22 mouse cellular contexts compared by ENCODE assay signal in the genomic region with DNA sequence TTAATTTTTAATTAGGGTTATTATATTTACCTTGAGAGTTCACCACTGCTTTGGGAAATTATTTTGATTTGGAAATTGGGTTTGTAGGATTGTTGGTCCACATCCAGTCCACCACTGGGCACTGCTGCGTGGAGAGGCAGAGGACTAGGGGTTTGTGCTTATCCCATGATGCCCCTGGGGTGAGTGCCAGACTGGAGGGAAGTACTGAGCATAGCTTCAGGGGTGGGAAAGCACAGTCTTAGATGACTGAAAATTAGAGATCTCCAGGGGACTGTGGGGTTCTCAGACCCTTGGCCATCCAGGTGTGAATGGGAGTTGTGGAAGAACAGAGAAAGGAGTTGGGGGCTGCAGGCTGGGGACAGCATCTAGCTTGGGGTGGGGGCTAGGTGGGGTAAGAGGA.
DNase-seq lines count a peak whose midpoint lies in the region; ATAC-seq lines count a peak whose summit lies in the region.
"Had no signal": no experiment of that assay in that cellular context is flagged by ENCODE, and none has a peak within 500 bp of the region (broad histone marks: within the 10 kb centered on the region; RNA-seq: fewer than 3 reads in every experiment).

No protein-coding gene starts in this region.

- H3K27ac ChIP-seq in embryonic facial prominence, embryonic 13.5 days = no peak overlapping the region
- no peak overlapping the region for H3K27ac ChIP-seq in embryonic facial prominence, embryonic 10.5 days (replicated peaks)
- H3K27ac ChIP-seq in hindbrain, embryonic 11.5 days (ENCODE audit: low read depth, low read length) = no peak overlapping the region
- H3K27ac ChIP-seq in hindbrain, embryonic 10.5 days = no peak overlapping the region
- H3K27ac ChIP-seq in midbrain, embryonic 14.5 days (replicated peaks; ENCODE audit: low read depth, low read length) = no peak overlapping the region
- no peak overlapping the region for H3K27ac ChIP-seq in midbrain, embryonic 13.5 days

- H3K4me3 ChIP-seq in embryonic facial prominence, embryonic 13.5 days = no peak overlapping the region
- no peak overlapping the region for H3K4me3 ChIP-seq in embryonic facial prominence, embryonic 10.5 days
- H3K4me3 ChIP-seq in hindbrain, embryonic 11.5 days (ENCODE audit: low read depth, low read length) = no peak overlapping the region
- H3K4me3 ChIP-seq in hindbrain, embryonic 10.5 days = no peak overlapping the region
- no peak overlapping the region for H3K4me3 ChIP-seq in midbrain, embryonic 14.5 days (replicated peaks; ENCODE audit: low read depth, low read length)
- no peak overlapping the region for H3K4me3 ChIP-seq in midbrain, embryonic 13.5 days (replicated peaks)

- H3K36me3 ChIP-seq in embryonic facial prominence, embryonic 13.5 days = no peaks in the 10 kb centered on the region
- no peaks in the 10 kb centered on the region for H3K36me3 ChIP-seq in embryonic facial prominence, embryonic 10.5 days (replicated peaks)
- H3K36me3 ChIP-seq in hindbrain, embryonic 11.5 days (ENCODE audit: control insufficient read depth, insufficient read depth, low read length) = no peaks in the 10 kb centered on the region
- H3K36me3 ChIP-seq in hindbrain, embryonic 10.5 days = no peaks in the 10 kb centered on the region
- no peaks in the 10 kb centered on the region for H3K36me3 ChIP-seq in midbrain, embryonic 14.5 days (ENCODE audit: control insufficient read depth, insufficient read depth, low read length)
- no peaks in the 10 kb centered on the region for H3K36me3 ChIP-seq in midbrain, embryonic 13.5 days
- H3K36me3 ChIP-seq: G1E had no signal

- 92% methylated on average over 1 of the region's 1 CpGs for WGBS in embryonic facial prominence, embryonic 13.5 days
- 84% methylated on average over 1 of the region's 1 CpGs for WGBS in embryonic facial prominence, embryonic 10.5 days
- WGBS in hindbrain, embryonic 11.5 days = 81% methylated on average over 1 of the region's 1 CpGs
- 83% methylated on average over 1 of the region's 1 CpGs for WGBS in hindbrain, embryonic 10.5 days
- 84% methylated on average over 1 of the region's 1 CpGs for WGBS in midbrain, embryonic 14.5 days
- 90% methylated on average over 1 of the region's 1 CpGs for WGBS in midbrain, embryonic 13.5 days

- 0 out of 2 replicates have a peak, but pooled peaks have one; percentile 26 for ATAC-seq in embryonic facial prominence, embryonic 13.5 days (ENCODE audit: insufficient number of reproducible peaks, insufficient read depth, low FRiP score, low TSS enrichment, low read depth)
- peak; percentile 22; the same call in 1 of the 2 replicates for ATAC-seq in hindbrain, embryonic 11.5 days (ENCODE audit: low FRiP score)
- peak; percentile 58 for ATAC-seq in midbrain, embryonic 14.5 days (ENCODE audit: low FRiP score, low TSS enrichment)
- ATAC-seq in midbrain, embryonic 13.5 days = no peak
- ATAC-seq: activated CD4-positive, CD25-positive, alpha-beta regulatory T cell, adult 4 months; CD4-positive, CD25-positive, alpha-beta regulatory T cell, adult 4 months; forebrain, embryonic 14.5 days; forebrain, postnatal 0 days; Patski had no signal

- no peaks in the 10 kb centered on the region for H3K9me3 ChIP-seq in embryonic facial prominence, embryonic 13.5 days
- no peaks in the 10 kb centered on the region for H3K9me3 ChIP-seq in embryonic facial prominence, embryonic 10.5 days
- H3K9me3 ChIP-seq in hindbrain, embryonic 11.5 days (ENCODE audit: control insufficient read depth, low read length) = no peaks in the 10 kb centered on the region
- no peaks in the 10 kb centered on the region for H3K9me3 ChIP-seq in hindbrain, embryonic 10.5 days
- H3K9me3 ChIP-seq in midbrain, embryonic 14.5 days (ENCODE audit: control insufficient read depth, low read length) = no peaks in the 10 kb centered on the region
- no peaks in the 10 kb centered on the region for H3K9me3 ChIP-seq in midbrain, embryonic 13.5 days
- H3K9me3 ChIP-seq: G1E had no signal

- peaks cover 5% of the 10 kb centered on the region; the same call in 1 of the 2 replicates for H3K4me1 ChIP-seq in embryonic facial prominence, embryonic 13.5 days
- no peaks in the 10 kb centered on the region for H3K4me1 ChIP-seq in embryonic facial prominence, embryonic 10.5 days
- H3K4me1 ChIP-seq in hindbrain, embryonic 11.5 days (replicated peaks; ENCODE audit: control insufficient read depth, insufficient read depth, low read length) = no peaks in the 10 kb centered on the region
- no peaks in the 10 kb centered on the region for H3K4me1 ChIP-seq in hindbrain, embryonic 10.5 days (replicated peaks)
- H3K4me1 ChIP-seq in midbrain, embryonic 14.5 days (ENCODE audit: control insufficient read depth, insufficient read depth, low read length) = no peaks in the 10 kb centered on the region
- no peaks in the 10 kb centered on the region for H3K4me1 ChIP-seq in midbrain, embryonic 13.5 days (replicated peaks)

- no peak overlapping the region for H3K4me2 ChIP-seq in embryonic facial prominence, embryonic 13.5 days
- no peak overlapping the region for H3K4me2 ChIP-seq in hindbrain, embryonic 11.5 days (replicated peaks; ENCODE audit: low read depth, low read length)
- H3K4me2 ChIP-seq in midbrain, embryonic 14.5 days (ENCODE audit: low read length) = no peak overlapping the region
- no peak overlapping the region for H3K4me2 ChIP-seq in midbrain, embryonic 13.5 days (replicated peaks)

- H3K9ac ChIP-seq in embryonic facial prominence, embryonic 13.5 days = no peak overlapping the region
- H3K9ac ChIP-seq in hindbrain, embryonic 11.5 days (ENCODE audit: low read depth, low read length) = no peak overlapping the region
- no peak overlapping the region for H3K9ac ChIP-seq in midbrain, embryonic 14.5 days (replicated peaks; ENCODE audit: low read length)
- no peak overlapping the region for H3K9ac ChIP-seq in midbrain, embryonic 13.5 days (replicated peaks)
- H3K9ac ChIP-seq: forebrain, postnatal 0 days had no signal

- no peaks in the 10 kb centered on the region for H3K27me3 ChIP-seq in embryonic facial prominence, embryonic 13.5 days
- H3K27me3 ChIP-seq in embryonic facial prominence, embryonic 10.5 days (replicated peaks; ENCODE audit: low read depth, poor library complexity, severe bottlenecking) = no peaks in the 10 kb centered on the region
- no peaks in the 10 kb centered on the region for H3K27me3 ChIP-seq in hindbrain, embryonic 11.5 days (ENCODE audit: control insufficient read depth, insufficient read depth, low read length)
- H3K27me3 ChIP-seq in hindbrain, embryonic 10.5 days (ENCODE audit: insufficient read depth, poor library complexity, severe bottlenecking) = no peaks in the 10 kb centered on the region
- H3K27me3 ChIP-seq in midbrain, embryonic 14.5 days (ENCODE audit: control insufficient read depth, insufficient read depth, low read length) = no peaks in the 10 kb centered on the region
- no peaks in the 10 kb centered on the region for H3K27me3 ChIP-seq in midbrain, embryonic 13.5 days
- H3K27me3 ChIP-seq: CH12.LX had no signal

- DNase-seq in embryonic facial prominence, embryonic 10.5 days (ENCODE audit: low spot score) = no peak
- DNase-seq in hindbrain, embryonic 11.5 days (ENCODE audit: low spot score) = no peak
- DNase-seq in hindbrain, embryonic 10.5 days (ENCODE audit: low spot score) = no peak
- no peak for DNase-seq in midbrain, embryonic 14.5 days
- DNase-seq: adrenal gland, adult 8-10 months; adrenal gland, postnatal 14 days; adrenal gland, postnatal 36 days; B cell, adult 2 months; cerebellum, adult 11-12 months; cerebellum, adult 2 months; cerebellum, adult 9-10 months; cerebellum, postnatal 10 days; cerebellum, postnatal 25 days; forebrain, postnatal 0 days had no signal
